Mouse (Mus musculus): Measurements from ENCODE around the gene Fam160a2. TPM values are rescaled to one million over a fixed set of nuclear protein-coding genes. Genes with fewer than 3 reads are reported as not detected.
A peak's percentile ranks its signal among the peaks of the same experiment; 100 is the strongest.

The Fam160a2 gene
- total and polyA plus RNA-seq, 2 experiments from 2014 or later: 35.8 to 37.3 TPM

GRCm38 (mm10) chr7:105432058-105432457 is 32.2 kb upstream of the Fam160a2 start:
- no peaks in the 10 kb centered on the region for H3K27me3 ChIP-seq (ENCODE audit: insufficient read depth, low read length)
- H3K9me3 ChIP-seq (ENCODE audit: low read length): no peaks in the 10 kb centered on the region
- no peak overlapping the region for H3K27ac ChIP-seq (ENCODE audit: low read depth, low read length)
- H3K36me3 ChIP-seq (ENCODE audit: insufficient read depth, low read length): no peaks in the 10 kb centered on the region; the same call in 1 of the 2 replicates
- H3K4me1 ChIP-seq (ENCODE audit: insufficient read depth, low read length): no peaks in the 10 kb centered on the region
- no peak for TF ChIP-seq CTCF (IDR thresholded peaks at IDR 0.05)
- ATAC-seq (ENCODE audit: low FRiP score) (no peak), DNase-seq (ENCODE audit: low spot score) (no peak)
- no peak overlapping the region for H3K4me2 ChIP-seq (ENCODE audit: low read depth, low read length, poor library complexity, severe bottlenecking)
- no peak overlapping the region for H3K4me3 ChIP-seq (ENCODE audit: low read depth, low read length)
- WGBS: 43% methylated on average over 1 of the region's 1 CpGs
- no peak overlapping the region for H3K9ac ChIP-seq (replicated peaks; ENCODE audit: low read length, poor library complexity, severe bottlenecking)

GRCm38 (mm10) chr7:105426051-105426450 is 26.2 kb upstream of the Fam160a2 start:
- H3K27me3 ChIP-seq (ENCODE audit: insufficient read depth, low read length): 0 out of 2 replicates have a peak, but pooled peaks cover 3% of the 10 kb centered on the region
- WGBS: 2% methylated on average over 9 of the region's 11 CpGs
- ATAC-seq (ENCODE audit: low FRiP score) (peak; percentile 36; the same call in 1 of the 2 replicates), DNase-seq (ENCODE audit: low spot score) (no peak)
- H3K9me3 ChIP-seq (ENCODE audit: low read length): no peaks in the 10 kb centered on the region
- peak overlapping the region; percentile 84 for H3K4me2 ChIP-seq (ENCODE audit: low read depth, low read length, poor library complexity, severe bottlenecking)
- no peak overlapping the region; the same call in 1 of the 2 replicates for H3K27ac ChIP-seq (ENCODE audit: low read depth, low read length)
- peak overlapping the region; percentile 63 for H3K4me3 ChIP-seq (ENCODE audit: low read depth, low read length)
- peak overlapping the region; percentile 73 for H3K9ac ChIP-seq (replicated peaks; ENCODE audit: low read length, poor library complexity, severe bottlenecking)
- no peak for TF ChIP-seq CTCF (IDR thresholded peaks at IDR 0.05)
- peaks cover 7% of the 10 kb centered on the region for H3K4me1 ChIP-seq (ENCODE audit: insufficient read depth, low read length)
- H3K36me3 ChIP-seq (ENCODE audit: insufficient read depth, low read length): no peaks in the 10 kb centered on the region

GRCm38 (mm10) chr7:105425424-105426043 is 25.7 kb upstream of the Fam160a2 start, which contains the start of gene Cckbr:
Gene Cckbr (plus strand): TSS chr7:105425731.
- H3K27me3 ChIP-seq (ENCODE audit: insufficient read depth, low read length): 0 out of 2 replicates have a peak, but pooled peaks cover 3% of the 10 kb centered on the region
- peak within 1 kb of the TSS; percentile 73 for H3K9ac ChIP-seq (replicated peaks; ENCODE audit: low read length, poor library complexity, severe bottlenecking)
- H3K27ac ChIP-seq (ENCODE audit: low read depth, low read length): peak within 1 kb of the TSS; percentile 38; the same call in 1 of the 2 replicates
- peak; percentile 85 for ATAC-seq (ENCODE audit: low FRiP score)
- TF ChIP-seq CTCF (IDR thresholded peaks at IDR 0.05): peak; percentile 14; the same call in 1 of the 2 replicates
- H3K4me2 ChIP-seq (ENCODE audit: low read depth, low read length, poor library complexity, severe bottlenecking): peak within 1 kb of the TSS; percentile 84
- no peaks in the 10 kb centered on the region for H3K9me3 ChIP-seq (ENCODE audit: low read length)
- no peaks in the 10 kb centered on the region for H3K36me3 ChIP-seq (ENCODE audit: insufficient read depth, low read length)
- peaks cover 7% of the 10 kb centered on the region for H3K4me1 ChIP-seq (ENCODE audit: insufficient read depth, low read length)
- under 1% methylated on average over 31 of the region's 31 CpGs for WGBS
- H3K4me3 ChIP-seq (ENCODE audit: low read depth, low read length): peak within 1 kb of the TSS; percentile 63
- DNase-seq (ENCODE audit: low spot score): peak; percentile 38

GRCm38 (mm10) chr7:105424368-105424767 is 24.5 kb upstream of the Fam160a2 start:
- H3K27me3 ChIP-seq (ENCODE audit: insufficient read depth, low read length): 0 out of 2 replicates have a peak, but pooled peaks cover 3% of the 10 kb centered on the region
- 29% methylated on average over 5 of the region's 5 CpGs for WGBS

GRCm38 (mm10) chr7:105420903-105421302 is 21.0 kb upstream of the Fam160a2 start:
- Histone ChIP-seq H3K4me3 (ENCODE audit: low read depth, low read length) (no peak overlapping the region), H3K4me1 (ENCODE audit: insufficient read depth, low read length) (0 out of 2 replicates have a peak, but pooled peaks cover 4% of the 10 kb centered on the region), H3K27me3 (ENCODE audit: insufficient read depth, low read length) (0 out of 2 replicates have a peak, but pooled peaks cover 3% of the 10 kb centered on the region), H3K4me2 (ENCODE audit: low read depth, low read length, poor library complexity, severe bottlenecking) (no peak overlapping the region), H3K9me3 (ENCODE audit: low read length) (no peaks in the 10 kb centered on the region), H3K27ac (ENCODE audit: low read depth, low read length) (no peak overlapping the region), H3K36me3 (ENCODE audit: insufficient read depth, low read length) (no peaks in the 10 kb centered on the region), H3K9ac (replicated peaks; ENCODE audit: low read length, poor library complexity, severe bottlenecking) (no peak overlapping the region)
- ATAC-seq (ENCODE audit: low FRiP score) (no peak), DNase-seq (ENCODE audit: low spot score) (no peak)
- WGBS: 47% methylated on average over 2 of the region's 2 CpGs
- no peak for TF ChIP-seq CTCF (IDR thresholded peaks at IDR 0.05)

More at GRCm38 (mm10) chr7:105424368-105424767, 24.5 kb upstream of the Fam160a2 start:
- Histone ChIP-seq H3K4me3 (ENCODE audit: low read depth, low read length) (no peak overlapping the region), H3K9me3 (ENCODE audit: low read length) (no peaks in the 10 kb centered on the region), H3K27ac (ENCODE audit: low read depth, low read length) (no peak overlapping the region), H3K4me2 (ENCODE audit: low read depth, low read length, poor library complexity, severe bottlenecking) (no peak overlapping the region), H3K36me3 (ENCODE audit: insufficient read depth, low read length) (no peaks in the 10 kb centered on the region), H3K9ac (replicated peaks; ENCODE audit: low read length, poor library complexity, severe bottlenecking) (no peak overlapping the region), H3K4me1 (ENCODE audit: insufficient read depth, low read length) (peaks cover 7% of the 10 kb centered on the region)
- no peak for TF ChIP-seq CTCF (IDR thresholded peaks at IDR 0.05)
- no peak for ATAC-seq (ENCODE audit: low FRiP score)
- no peak for DNase-seq (ENCODE audit: low spot score)

GRCm38 (mm10) chr7:105418106-105418505 is 18.3 kb upstream of the Fam160a2 start:
- Histone ChIP-seq H3K9ac (replicated peaks; ENCODE audit: low read length, poor library complexity, severe bottlenecking) (no peak overlapping the region), H3K9me3 (ENCODE audit: low read length) (no peaks in the 10 kb centered on the region), H3K27me3 (ENCODE audit: insufficient read depth, low read length) (no peaks in the 10 kb centered on the region), H3K4me1 (ENCODE audit: insufficient read depth, low read length) (no peaks in the 10 kb centered on the region), H3K36me3 (ENCODE audit: insufficient read depth, low read length) (no peaks in the 10 kb centered on the region), H3K4me3 (ENCODE audit: low read depth, low read length) (no peak overlapping the region), H3K27ac (ENCODE audit: low read depth, low read length) (peak overlapping the region; percentile 57), H3K4me2 (ENCODE audit: low read depth, low read length, poor library complexity, severe bottlenecking) (no peak overlapping the region)
- ATAC-seq (ENCODE audit: low FRiP score) (peak; percentile 68), DNase-seq (ENCODE audit: low spot score) (peak; percentile 28)
- 63% methylated on average over 5 of the region's 5 CpGs for WGBS
- TF ChIP-seq CTCF (IDR thresholded peaks at IDR 0.05): no peak
